ENCODE assay signal across 8 mouse cellular contexts in the genomic region with DNA sequence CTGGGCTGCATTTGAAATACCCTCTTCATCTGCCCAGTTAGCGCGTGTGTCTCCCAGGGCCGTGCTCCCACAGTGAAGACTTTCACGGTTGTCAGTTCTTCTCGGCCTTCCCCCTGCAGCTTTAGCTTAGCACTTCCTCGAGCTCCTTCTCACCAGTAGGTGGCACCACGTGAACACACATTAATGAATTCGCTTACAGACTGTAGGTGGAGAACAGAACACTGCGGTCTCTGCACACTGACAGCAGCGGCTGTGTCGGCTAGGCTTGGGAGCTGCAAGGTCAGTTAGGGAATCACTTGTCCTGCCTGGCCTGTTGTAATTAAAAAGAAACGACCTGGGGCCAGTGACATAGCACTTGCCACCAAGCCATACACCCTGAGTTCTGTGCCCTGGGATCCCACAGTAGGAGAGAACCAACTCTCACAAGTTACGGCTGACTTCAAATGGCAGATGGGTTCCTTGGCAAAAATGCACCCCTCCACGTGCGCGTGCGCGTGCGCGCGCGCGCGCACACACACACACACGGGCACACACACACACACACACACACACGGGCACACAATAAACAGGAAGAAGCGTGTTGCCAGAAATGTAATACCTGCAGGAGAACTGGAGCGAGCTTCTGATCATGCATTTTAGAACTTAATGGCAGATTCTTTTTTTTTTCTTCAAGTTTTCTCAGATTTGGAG. TPM values are rescaled to one million over a fixed set of nuclear protein-coding genes. Genes with fewer than 3 reads are reported as not detected.
DNase-seq lines count a peak whose midpoint lies in the region; ATAC-seq lines count a peak whose summit lies in the region.

No protein-coding gene starts in this region.

- WGBS in forebrain, embryonic 10.5 days: 16% methylated on average over 28 of the region's 28 CpGs
- WGBS in heart, embryonic 15.5 days: 6% methylated on average over 28 of the region's 28 CpGs
- WGBS in liver, embryonic 13.5 days (ENCODE audit: insufficient replicate concordance): 8% methylated on average over 28 of the region's 28 CpGs
- 10% methylated on average over 28 of the region's 28 CpGs for WGBS in stomach, embryonic 14.5 days

- H3K27ac ChIP-seq in forebrain, embryonic 10.5 days: peak overlapping the region; percentile 79
- H3K27ac ChIP-seq in heart, embryonic 15.5 days: peak overlapping the region; percentile 77
- peak overlapping the region; percentile 64 for H3K27ac ChIP-seq in liver, embryonic 13.5 days
- H3K27ac ChIP-seq in stomach, embryonic 14.5 days (ENCODE audit: low read length): peak overlapping the region; percentile 78

- peak overlapping the region; percentile 92 for H3K4me2 ChIP-seq in heart, embryonic 15.5 days
- peak overlapping the region; percentile 81 for H3K4me2 ChIP-seq in liver, embryonic 13.5 days
- H3K4me2 ChIP-seq in stomach, embryonic 14.5 days (replicated peaks; ENCODE audit: low read depth, low read length): peak overlapping the region; percentile 67

- no peaks in the 10 kb centered on the region for H3K27me3 ChIP-seq in forebrain, embryonic 10.5 days (ENCODE audit: poor library complexity, severe bottlenecking)
- no peaks in the 10 kb centered on the region for H3K27me3 ChIP-seq in heart, embryonic 15.5 days
- H3K27me3 ChIP-seq in liver, embryonic 13.5 days: no peaks in the 10 kb centered on the region
- H3K27me3 ChIP-seq in stomach, embryonic 14.5 days (ENCODE audit: control insufficient read depth, insufficient read depth, low read length): no peaks in the 10 kb centered on the region

- H3K36me3 ChIP-seq in forebrain, embryonic 10.5 days (replicated peaks): no peaks in the 10 kb centered on the region
- H3K36me3 ChIP-seq in heart, embryonic 15.5 days: no peaks in the 10 kb centered on the region
- H3K36me3 ChIP-seq in liver, embryonic 13.5 days: no peaks in the 10 kb centered on the region
- no peaks in the 10 kb centered on the region for H3K36me3 ChIP-seq in stomach, embryonic 14.5 days (ENCODE audit: control insufficient read depth, insufficient read depth, low read length)

- peak; percentile 95 for DNase-seq in c-Kit-positive CD71-negative TER-119-negative erythroid progenitor cells, embryonic 14.5 days (ENCODE audit: low read depth)
- DNase-seq in forebrain, embryonic 10.5 days (ENCODE audit: extremely low spot score, low spot score): peak; percentile 82
- peak; percentile 93 to 96 for DNase-seq in kidney, postnatal 25 days
- DNase-seq in liver, embryonic 13.5 days: peak; percentile 77
- peak; percentile 87 to 88 for DNase-seq in natural killer cell, adult 2 months (ENCODE audit: low spot score in 2 of 2)

- peaks cover 33% of the 10 kb centered on the region for H3K4me1 ChIP-seq in forebrain, embryonic 10.5 days
- peaks cover 16% of the 10 kb centered on the region for H3K4me1 ChIP-seq in heart, embryonic 15.5 days (replicated peaks)
- H3K4me1 ChIP-seq in liver, embryonic 13.5 days (replicated peaks): peaks cover 37% of the 10 kb centered on the region
- H3K4me1 ChIP-seq in stomach, embryonic 14.5 days (ENCODE audit: control insufficient read depth, insufficient read depth, low read length): peaks cover 4% of the 10 kb centered on the region; the same call in 1 of the 2 replicates

- no peaks in the 10 kb centered on the region for H3K9me3 ChIP-seq in forebrain, embryonic 10.5 days
- H3K9me3 ChIP-seq in heart, embryonic 15.5 days (replicated peaks): no peaks in the 10 kb centered on the region
- no peaks in the 10 kb centered on the region for H3K9me3 ChIP-seq in liver, embryonic 13.5 days (replicated peaks)
- H3K9me3 ChIP-seq in stomach, embryonic 14.5 days (ENCODE audit: control insufficient read depth, low read depth, low read length): no peaks in the 10 kb centered on the region

- H3K4me3 ChIP-seq in forebrain, embryonic 10.5 days: peak overlapping the region; percentile 49
- H3K4me3 ChIP-seq in heart, embryonic 15.5 days: peak overlapping the region; percentile 50
- peak overlapping the region; percentile 45 for H3K4me3 ChIP-seq in liver, embryonic 13.5 days (replicated peaks)
- peak overlapping the region; percentile 30 for H3K4me3 ChIP-seq in stomach, embryonic 14.5 days (ENCODE audit: low read depth, low read length)

- peak overlapping the region; percentile 55 for H3K9ac ChIP-seq in heart, embryonic 15.5 days
- H3K9ac ChIP-seq in liver, embryonic 13.5 days: peak overlapping the region; percentile 59
- peak overlapping the region; percentile 19 for H3K9ac ChIP-seq in stomach, embryonic 14.5 days (replicated peaks; ENCODE audit: low read depth, low read length)

- peak; percentile 88 for ATAC-seq in CD4-positive, CD25-positive, alpha-beta regulatory T cell, adult 4 months
- peak; percentile 85 for ATAC-seq in heart, embryonic 15.5 days (replicated peaks; ENCODE audit: insufficient number of reproducible peaks, insufficient read depth, low FRiP score, low read depth)
- peak; percentile 85 for ATAC-seq in liver, embryonic 13.5 days (ENCODE audit: low read depth)
- peak; percentile 87 for ATAC-seq in stomach, embryonic 14.5 days (ENCODE audit: insufficient number of reproducible peaks, insufficient read depth, low FRiP score, low read depth)

RNA-seq across cellular contexts. Expression of a gene that starts 11.5 kb away (rescaled TPM):
- polyA plus RNA-seq in CD4-positive, CD25-positive, alpha-beta regulatory T cell, adult 4 months (2017; shearing (Covaris generic)): 1,000 to 10,000 TPM; 1,931 to 1,996 TPM
- polyA plus RNA-seq in forebrain, embryonic 10.5 days (2016; fragmentation: Nextera tagmentation; extraction: Ambion mirVana): 785 and 825 TPM in 2 replicates
- 378 and 402 TPM in 2 replicates for polyA plus RNA-seq in heart, embryonic 15.5 days (2015; fragmentation: Nextera tagmentation; extraction: Ambion mirVana)
- polyA plus RNA-seq in liver, embryonic 13.5 days (2015; fragmentation: Nextera tagmentation; extraction: Ambion mirVana): 604 and 678 TPM in 2 replicates
- polyA plus RNA-seq in stomach, embryonic 14.5 days (2014; fragmentation: Nextera tagmentation; extraction: Ambion mirVana): 1,122 and 1,132 TPM in 2 replicates

RNA-seq across cellular contexts. Expression of a gene that starts 43.1 kb away (rescaled TPM):
- polyA plus RNA-seq in CD4-positive, CD25-positive, alpha-beta regulatory T cell, adult 4 months (2017; shearing (Covaris generic)): not detected
- 0.16 and 0.33 TPM in 2 replicates for polyA plus RNA-seq in forebrain, embryonic 10.5 days (2016; fragmentation: Nextera tagmentation; extraction: Ambion mirVana)
- 0.23 and 0.77 TPM in 2 replicates for polyA plus RNA-seq in heart, embryonic 15.5 days (2015; fragmentation: Nextera tagmentation; extraction: Ambion mirVana)
- polyA plus RNA-seq in liver, embryonic 13.5 days (2015; fragmentation: Nextera tagmentation; extraction: Ambion mirVana): 0.07 and 0.09 TPM in 2 replicates
- polyA plus RNA-seq in stomach, embryonic 14.5 days (2014; fragmentation: Nextera tagmentation; extraction: Ambion mirVana): 6.3 and 7.7 TPM in 2 replicates

Comparison
In these comparisons a context has a peak if more than half of its experiments do, and no peak if none do; other contexts are left out.
1. Peak in every context shown above with its lines: DNase-seq, ATAC-seq, H3K4me3 ChIP-seq and H3K27ac ChIP-seq.